Mouse (Mus musculus) layer of hippocampus, adult 9-10 months (tissue): ENCODE data around the gene Trim65.

Source experiments
- DNase-seq: peaks from one replicate; pipeline ENCODE4 v3.0.0; 2022; ENCODE audit warnings: low spot score

The Trim65 gene

DNA sequence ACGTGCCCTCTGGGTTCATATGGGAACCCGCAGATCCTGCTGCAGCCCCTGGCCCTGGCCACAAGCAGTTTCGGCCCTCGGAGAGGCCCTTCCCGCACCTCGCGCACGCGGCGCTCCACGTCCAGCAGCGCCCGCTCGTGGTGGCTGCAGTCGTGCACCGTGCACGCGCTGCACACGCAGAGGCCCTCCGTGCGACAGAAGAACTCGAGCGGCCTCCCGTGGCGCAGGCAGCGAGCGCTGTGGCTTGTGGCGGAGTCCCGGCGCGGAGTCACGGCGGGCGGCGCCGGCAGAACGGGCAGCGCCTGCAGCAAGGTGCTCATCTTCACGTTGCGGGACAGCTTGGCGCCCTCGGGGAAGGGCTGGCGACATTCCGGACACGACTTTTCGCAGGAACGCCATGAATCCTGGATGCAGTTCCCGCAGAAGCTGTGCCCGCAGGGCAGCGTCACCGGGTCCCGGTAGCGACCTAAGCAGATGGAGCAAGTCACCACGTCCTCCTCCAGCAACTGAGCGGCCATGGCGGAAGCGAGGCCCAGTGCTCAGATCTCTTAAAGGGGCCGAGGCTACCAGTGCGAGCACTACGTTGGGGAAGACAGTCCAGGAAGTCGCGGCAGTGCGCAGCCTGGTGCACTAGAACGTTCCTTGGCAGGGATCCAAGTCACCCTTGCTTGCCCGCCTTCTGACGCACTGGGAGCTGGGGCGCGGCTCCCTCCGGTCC, at the start of gene Trim65:
TSS of gene Trim65 (minus strand) at position 641 of the 718 bp plus-strand sequence.
- peak; percentile 76 for DNase-seq

DNA sequence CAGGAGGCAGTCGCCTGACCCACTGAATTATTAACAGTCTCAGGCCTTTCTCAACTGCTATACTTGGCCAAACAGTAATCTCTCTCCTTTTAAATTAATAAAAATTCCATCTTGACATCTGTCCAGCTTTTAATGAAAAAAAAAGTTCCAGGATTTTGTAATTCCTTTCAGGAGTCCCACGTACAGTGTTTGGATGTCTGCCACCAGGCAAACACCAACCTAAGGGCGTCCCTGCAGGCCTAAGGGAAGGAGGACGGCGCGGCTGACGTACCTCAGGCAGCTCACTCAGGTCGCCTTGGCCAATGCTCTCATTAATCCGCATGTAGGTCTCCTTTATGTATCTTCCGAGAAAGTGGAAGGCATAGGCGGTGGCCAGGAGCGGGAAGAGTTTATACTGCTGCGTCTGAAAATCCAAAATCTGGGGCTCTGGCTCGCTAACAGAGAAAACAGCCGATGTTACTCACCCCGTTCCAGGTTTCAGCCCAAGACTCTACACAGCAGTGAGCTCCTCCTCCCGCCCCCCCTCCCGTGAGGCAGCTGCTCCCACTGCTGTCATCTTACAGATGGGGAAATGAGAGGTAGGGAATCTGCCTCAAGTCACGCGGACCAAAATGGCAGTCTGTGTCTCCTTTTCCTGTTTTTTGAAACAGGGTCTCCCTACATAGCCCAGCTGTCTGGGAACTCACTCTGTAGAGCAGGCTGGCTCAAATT, 47.6 kb upstream of the Trim65 start:
- DNase-seq = no peak

DNA sequence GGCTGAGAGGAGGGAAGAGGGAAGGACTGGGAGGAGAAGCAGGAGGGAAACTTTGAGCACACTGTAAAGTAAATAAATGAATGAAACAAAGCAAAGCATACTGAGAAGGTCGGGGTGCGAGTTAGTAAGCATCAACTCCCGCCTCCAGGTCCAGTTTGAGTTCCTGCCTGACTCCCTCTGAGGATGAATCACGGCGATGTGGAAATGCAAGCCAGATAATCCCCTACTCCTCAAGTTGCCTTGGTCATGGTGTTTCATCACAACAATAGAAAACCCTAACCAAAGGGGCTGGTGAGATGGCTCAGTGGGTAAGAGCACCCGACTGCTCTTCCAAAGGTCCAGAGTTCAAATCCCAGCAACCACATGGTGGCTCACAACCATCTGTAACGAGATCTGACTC, 45.1 kb upstream of the Trim65 start:
- no peak for DNase-seq

DNA sequence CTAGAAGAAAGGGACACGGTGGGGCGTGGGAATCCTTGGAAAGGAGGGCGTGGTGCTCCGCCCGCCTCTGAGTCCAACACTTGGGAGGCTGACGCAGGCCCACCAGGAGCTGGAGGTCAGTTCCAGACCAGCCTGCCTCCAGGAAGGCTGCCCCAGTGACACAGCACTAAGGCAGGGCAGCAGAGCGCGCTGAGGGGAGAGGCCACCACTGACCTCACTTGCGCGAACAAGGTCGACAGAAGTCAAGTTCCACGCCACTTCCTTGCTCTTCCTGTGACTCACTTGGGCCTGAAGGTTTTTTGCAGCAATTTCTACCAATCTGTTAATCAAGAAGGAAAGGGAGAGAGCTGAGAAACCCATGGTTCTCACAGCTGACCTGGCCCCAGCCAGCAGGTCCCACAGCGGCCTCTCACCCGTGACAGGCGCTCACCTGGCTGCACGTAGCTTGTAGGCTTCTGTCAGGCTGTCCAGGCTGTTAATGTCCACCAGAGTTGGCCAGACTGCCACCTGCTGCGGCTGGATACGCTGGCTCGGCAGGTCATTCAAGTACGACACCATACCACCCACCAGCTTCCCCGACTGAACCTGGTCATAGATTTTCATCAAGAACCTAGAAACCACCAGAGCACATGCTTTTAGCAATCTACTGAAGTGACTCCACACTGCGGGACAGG, 44.0 kb upstream of the Trim65 start:
- no peak for DNase-seq

DNA sequence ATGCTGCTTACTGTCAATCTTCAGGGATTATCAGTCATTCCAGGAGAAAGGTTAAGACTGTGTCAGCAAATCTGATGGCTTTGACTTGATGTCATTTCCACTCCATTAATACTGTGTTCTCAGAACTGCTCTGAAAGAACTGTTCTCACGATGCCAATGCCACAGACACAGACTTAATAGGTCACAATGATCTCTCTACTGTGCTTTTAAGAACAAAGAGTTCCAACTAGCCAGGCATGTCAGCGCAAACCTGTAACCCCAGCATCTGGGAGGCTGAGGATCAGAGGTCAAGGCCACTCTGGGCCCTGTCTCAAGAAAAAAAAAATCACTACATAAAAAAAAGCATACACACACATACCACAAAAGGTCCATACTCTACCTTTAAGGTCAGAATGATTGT, 41.0 kb upstream of the Trim65 start:
- DNase-seq = no peak

DNA sequence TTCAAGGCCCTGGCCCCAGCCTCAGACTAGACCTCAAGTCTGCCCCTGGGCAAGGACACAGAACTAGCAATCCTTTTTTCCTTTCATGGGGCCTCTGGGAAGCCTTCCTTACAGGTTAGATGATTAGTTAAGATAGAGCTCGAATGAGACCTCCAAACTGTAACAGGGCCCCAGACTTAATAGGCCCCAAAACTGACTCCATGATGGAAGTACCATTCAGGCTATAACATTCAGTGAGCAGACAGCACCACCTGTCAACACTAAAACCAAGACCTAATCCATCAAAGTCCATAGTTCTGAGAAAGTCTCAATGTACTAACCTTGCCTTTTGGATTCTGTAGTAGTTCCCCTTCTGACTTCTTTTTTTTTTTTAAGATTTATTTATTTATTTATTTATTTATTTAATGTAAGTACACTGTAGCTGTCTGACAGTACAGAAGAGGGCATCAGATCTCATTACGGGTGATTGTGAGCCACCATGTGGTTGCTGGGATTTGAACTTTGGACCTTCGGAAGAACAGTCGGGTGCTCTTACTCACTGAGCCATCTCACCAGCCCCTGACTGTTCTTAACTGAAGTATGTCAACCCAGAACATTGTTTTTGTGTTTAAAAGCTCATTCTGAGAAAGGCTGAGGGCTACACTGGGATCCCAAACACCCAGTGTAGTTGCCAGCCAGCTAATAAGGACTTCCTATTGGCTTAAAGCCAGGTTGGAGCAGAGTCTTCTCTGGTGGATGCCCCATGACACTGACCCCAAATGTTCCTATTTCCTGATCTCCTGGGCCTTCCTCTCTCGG, 39.3 kb upstream of the Trim65 start:
- DNase-seq = no peak

DNA sequence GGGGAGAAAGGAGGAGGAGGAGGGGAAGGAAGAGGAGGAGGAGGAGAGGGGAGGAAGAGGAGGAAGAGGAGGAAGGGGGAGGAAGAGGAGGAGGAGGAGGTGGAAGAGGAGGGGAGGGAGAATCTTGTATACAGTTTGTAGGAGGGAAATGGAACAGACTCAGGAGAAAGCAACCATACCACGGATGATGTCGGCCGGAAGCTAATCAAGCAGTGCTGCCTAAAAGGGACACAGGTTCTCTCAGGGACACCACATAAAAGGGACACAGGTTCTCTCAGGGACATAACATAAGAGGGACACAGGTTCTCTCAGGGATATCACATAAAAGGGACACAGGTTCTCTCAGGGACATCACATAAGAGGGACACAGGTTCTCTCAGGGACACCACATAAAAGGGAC, 38.3 kb upstream of the Trim65 start:
- DNase-seq = no peak

DNA sequence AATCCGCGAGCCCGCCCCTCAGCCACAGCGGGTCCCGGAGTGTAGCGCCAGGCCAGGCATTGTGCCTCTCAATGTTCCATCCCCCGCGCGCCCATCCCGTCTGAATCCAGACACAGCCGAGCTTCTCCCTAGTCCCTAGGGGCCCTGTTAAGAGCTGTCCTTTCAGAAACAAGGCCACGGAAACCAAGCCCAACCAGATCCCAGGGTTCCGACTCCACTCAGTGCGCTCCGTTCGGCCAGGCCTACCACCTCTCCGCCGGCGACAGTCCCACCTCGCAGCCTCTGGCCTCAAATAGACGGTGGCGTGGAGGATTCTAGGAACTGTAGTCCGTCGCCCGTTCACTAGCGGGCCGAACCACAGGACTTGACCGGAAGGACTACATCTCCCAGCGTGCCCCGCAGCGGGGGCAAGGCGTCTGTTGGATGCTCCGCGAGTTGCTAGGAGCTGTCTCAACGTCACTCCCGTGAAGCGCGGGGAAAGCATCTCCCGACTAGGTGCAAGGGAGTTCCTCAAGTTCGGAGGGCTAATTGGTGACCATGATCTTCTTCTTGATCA, 37.0 kb upstream of the Trim65 start, which contains the start of gene Fbf1:
TSS of gene Fbf1 (minus strand) at position 283 of the 556 bp plus-strand sequence.
- DNase-seq = peak; percentile 91

DNA sequence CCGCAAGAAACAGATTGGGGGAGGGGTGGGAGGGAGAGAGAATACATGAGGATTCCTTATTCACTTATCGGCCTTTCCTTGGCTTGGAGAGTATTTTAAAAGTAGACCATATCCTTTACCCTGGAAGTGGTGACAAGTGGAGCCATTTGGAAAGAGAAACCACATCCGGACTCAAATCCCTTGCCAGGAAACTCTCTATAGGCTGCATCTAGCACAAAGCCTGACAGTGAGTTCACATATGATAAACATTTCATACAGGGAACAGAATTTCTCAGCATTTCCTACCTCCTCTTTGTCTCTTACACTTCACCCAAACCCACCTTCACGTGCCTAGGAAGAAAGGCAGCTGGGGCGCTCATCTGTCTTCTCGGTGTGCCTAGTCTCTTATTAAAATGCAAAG, 36.3 kb upstream of the Trim65 start:
- no peak for DNase-seq

DNA sequence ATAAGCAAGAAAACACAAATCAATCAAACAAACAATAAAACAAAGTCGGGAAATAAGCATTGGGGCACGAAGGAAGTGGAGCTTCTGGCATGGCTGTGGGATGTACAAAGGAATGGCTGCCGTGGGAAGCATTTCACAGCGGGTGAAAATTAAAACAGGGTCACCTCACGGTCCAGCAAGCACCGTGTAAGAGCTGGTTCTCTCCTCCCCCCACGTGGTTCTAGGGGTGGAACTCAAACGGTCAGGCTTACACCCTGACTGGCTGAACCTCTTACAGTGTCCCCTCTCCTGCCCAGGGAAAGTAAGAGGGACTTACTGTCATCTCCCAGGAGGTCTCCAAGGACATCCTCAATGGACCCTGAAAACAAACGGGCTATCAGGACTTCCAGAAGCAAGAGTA, 32.1 kb upstream of the Trim65 start:
- DNase-seq = no peak

DNA sequence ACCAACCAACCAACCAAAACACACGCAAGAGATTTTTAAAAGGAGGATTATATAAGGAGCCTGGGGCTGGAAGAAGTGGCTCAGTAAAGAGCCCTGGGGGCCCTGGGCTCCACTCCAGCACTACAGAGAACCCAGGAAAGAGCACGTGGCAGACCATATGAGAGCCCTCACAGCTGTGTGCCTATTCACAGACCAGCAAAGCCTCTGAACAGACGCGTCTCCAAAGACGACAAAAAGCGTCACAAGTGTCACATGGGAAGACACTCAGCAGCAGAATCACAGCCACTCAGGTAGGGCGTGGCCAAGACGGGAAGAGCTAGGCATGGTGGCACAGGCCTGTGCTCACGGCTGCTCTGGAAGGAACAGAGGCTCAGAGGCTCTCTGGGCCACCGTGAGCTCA, 31.2 kb upstream of the Trim65 start:
- DNase-seq = no peak

DNA sequence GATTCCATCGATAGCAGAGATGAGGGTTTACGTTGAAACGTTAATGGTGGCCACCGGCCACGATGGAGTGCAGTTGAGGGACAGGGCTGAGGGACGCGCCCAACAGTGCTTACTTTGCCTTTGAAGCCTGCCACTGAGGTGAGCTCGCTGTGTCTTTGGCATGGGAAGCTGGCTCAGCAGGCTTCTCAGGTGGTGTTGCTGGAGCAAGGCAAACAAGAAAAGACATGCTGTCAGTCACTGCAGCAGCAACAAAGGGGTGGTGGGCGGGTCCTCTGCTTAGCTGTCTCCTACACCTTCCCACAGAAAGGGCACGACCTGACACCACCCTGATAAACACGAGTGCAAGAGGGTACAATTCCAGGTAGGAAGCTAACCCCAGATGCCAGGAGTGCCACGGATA, 30.4 kb upstream of the Trim65 start:
- no peak for DNase-seq

DNA sequence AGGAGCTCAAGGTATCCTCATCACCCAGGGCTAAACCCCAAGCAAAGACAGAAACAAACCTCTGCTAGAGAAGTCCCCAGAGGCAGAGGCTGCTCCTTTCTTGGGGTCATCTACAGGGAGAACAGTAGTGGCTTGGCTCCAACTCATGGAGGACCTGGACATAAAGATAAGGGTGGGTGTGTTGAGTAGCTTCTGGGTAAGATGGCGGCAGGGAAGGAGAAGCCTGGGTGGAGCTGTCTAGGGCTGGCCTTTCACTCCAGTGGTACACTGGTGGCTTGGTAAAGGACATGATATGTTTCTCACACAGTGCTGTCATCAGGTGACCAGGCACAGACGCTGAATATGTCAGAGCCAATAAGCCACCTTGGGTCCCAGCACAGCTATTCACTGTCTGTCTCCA, 20.0 kb upstream of the Trim65 start:
- DNase-seq = no peak

DNA sequence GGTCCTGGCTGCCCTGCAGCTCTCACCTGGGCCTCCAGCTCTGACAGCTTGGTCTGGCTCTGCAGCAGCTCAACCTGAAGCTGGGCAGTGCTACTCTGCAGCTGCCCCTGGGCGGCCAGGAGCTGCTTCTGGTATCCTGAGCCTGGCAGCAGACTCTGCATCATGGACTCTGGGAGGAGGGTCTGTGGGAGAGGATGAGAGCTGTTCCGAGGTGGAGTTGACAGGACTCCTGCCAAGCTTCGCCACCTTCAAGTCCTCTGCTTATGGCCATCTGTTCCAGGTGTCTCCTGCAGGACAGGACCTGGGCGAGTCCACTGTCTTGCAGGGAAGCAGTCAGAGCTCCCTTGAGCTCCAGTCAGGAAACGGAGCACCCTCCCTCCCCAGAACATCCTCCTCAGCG, 18.4 kb upstream of the Trim65 start:
- DNase-seq = no peak

DNA sequence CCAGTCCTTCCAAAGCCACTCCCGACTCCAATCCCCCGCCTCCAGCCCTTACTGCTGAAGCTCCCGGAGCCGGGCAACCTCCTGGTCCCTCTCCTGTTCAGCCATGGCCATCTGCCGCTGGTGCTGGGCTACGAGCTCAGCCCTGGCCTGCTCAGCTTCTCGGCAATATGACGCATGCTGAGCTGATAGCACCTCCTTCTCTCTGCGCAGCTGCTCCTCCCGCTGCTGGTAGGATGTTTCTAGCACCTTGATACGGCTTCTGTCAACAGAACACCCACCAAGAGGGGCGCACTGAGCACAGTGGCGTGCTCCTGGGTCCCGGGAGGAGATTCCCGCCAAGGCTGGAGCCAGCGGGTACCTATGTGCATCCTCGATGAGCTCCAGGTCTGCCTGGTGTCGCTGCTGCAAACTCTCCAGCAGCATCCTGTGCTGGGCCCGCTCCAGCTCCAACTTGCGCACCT, 17.9 kb upstream of the Trim65 start:
- no peak for DNase-seq

DNA sequence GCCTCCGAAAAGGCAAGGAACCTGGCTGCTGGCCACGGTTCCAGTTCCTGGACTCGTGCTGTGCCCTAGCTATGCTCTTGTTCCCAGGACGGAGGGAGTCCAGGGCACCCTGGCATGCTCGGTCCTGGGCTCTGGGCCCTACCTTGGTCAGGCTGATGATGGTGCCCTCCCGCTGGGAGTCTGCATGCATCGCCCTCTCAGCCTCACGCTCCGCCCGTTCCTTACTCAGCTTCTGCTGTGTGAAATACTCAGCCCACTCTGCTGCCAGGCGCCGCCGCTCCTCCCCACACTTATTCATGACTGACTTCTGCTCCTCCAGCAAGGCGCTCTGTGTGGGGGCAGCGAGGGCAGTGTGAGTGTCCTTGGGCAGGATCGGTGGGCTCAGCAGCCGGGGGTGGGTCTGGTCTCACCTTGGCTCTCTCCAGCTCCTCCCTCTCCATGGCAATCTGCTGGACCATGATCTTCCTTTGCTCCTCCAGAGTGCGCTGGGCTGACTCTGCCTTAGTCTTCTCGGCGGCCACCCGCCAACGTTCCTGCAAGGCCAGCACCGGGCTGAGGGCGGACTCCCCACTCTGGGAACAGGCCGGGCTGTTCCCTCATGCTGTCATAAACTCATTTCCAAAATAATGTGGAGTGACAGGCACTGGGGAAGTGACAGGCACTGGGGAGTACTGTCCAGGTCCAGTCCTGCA, 15.5 kb upstream of the Trim65 start:
- DNase-seq = no peak

DNA sequence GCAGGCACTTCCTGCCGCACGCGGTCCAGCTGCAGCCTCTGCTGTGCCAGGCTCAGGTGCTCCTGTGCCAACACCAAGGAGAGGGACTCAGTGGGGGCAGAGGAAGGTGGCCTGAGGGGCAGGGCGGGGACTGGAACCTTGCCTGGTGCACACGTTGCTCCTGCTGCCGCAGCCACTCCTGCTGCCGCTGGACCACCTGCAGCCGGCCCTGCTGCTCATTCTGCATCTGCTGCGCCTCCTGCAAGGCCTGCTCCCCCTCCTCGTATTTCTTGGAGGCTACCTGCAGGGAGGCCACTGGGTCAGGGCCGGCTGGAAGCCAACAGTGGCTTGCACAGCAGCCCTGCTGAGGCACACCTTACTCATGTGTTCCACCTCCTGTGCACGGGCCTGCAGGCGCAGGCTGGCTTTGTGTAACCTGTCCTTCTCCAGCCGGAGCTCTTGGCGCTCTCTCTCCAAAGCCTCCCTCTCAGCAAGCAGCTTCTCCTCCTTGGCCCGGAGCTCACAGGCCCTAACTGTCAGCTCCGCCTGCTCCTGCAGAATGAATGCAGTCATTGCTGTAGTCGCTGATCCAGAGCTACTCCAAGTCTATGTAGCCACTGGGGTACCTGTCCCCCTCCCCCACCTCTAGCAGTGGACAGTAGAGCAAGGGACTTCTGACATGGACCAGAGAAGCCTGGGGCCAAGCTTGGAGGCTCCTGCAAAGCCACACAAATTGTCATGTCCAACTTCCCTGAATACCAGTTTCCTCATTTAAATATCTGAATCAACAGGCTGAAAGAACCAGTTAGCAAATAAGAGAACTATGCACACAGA, 14.8 kb upstream of the Trim65 start:
- DNase-seq = no peak

DNA sequence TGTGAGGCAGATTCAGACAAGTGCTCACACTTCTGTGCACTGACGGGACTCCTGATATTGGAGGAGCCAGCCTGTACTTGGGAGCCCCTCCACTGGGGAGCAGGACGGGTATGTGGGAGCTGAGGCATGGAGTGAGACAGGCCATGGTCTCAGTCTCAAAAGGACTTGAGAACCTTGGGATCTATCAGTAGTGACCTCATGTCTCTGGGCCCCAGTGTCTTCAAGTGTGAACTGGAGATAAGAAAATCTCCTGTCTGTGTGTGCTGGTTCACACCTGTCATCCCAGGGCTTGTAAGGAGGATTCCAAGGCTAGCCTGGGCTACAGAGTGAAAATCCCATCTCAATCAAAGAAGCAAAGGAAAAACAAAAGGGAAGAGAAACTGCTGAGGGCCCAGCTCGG, 12.5 kb upstream of the Trim65 start:
- DNase-seq = no peak

DNA sequence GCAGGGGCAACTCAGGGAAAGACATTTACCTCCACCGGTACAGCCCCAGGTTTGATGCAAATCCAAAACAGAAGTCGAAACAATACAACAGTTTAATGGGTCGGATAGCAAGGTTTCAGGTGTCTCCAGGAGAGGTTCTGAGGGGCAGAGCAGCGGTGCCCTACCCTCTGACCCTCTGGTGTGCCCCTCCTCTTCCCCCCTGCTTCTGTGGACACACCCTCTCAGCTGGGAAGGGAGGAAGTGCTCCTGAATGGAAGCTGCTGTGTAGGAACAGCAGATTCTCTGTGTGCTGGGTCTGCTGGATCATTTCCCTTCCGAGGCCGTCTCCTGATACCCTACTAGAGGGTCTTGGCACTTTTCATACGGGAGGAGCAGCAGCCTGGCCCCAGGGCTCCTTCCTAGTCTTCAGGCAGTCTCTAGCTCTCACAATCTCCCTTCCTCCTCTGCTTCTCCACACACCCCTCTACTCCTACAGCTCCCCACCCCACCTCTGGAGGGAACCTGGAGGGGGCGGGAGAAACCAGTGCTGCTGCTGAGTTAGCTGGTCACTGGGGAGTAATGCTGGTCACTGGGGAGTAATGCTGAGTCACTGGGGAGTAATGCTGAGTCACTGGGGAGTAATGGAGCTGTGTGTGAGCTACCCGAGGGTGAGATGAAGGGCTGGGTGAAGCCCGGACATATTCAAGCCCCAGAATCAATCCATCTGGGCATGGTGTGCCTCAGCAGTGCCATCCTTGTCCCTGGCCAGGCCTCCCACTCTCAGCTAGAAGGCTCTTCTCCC, 11.5 kb upstream of the Trim65 start:
- DNase-seq = no peak
